Mouse (Mus musculus) left cerebral cortex, adult 9 months (tissue): ENCODE measurements around the gene Stt3b.

Experiments used
- DNase-seq, 2 experiments: peaks; one replicate each; pipeline ENCODE4 v3.0.0; 2022; ENCODE audit warnings: low spot score in 2 of 2

Gene Stt3b

DNA sequence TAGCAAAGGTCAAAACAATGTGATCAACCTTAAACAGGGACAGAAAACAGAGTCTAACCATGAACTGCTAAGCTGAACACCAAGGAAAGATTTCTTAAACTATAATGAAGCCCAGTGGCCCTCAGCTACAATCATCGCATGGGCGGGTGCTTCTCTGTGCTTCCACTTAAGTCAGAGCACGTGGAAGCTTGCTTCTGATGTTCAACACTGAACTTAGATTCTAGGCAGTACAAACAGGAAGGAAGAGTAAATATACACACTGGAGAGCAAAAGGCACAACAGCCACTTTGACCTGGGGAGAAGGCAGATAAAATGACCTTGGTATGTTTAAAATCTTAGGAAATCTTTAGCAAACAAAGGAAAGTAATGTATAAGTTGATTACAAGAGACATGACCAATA, 38.7 kb downstream of the Stt3b start:
- no peak for DNase-seq

DNA sequence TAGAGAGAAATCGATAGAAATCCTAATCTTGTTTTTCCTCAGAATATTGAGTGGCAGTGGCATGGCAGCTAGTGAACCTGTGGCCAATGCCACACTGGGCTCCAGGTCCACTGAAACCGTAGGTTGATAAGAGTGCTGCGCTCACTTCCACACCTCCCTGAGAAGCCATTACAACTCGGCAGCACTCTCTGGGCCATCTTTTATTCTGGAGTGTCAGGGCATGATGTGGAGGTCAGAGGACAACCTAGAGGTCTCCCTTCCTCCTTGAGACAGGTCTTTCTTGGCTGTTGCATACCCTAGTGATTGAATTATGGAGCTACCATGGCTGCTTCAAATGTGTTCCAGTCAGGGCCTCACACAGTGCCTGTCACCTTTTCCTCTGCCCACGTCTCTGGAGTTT, 48.3 kb downstream of the Stt3b start:
- DNase-seq: no peak

GRCm38 (mm10) chr9:115261456-115261855, 48.8 kb downstream of the Stt3b start:
- DNase-seq: peak in 1 of 2 experiments; percentile 56

DNA sequence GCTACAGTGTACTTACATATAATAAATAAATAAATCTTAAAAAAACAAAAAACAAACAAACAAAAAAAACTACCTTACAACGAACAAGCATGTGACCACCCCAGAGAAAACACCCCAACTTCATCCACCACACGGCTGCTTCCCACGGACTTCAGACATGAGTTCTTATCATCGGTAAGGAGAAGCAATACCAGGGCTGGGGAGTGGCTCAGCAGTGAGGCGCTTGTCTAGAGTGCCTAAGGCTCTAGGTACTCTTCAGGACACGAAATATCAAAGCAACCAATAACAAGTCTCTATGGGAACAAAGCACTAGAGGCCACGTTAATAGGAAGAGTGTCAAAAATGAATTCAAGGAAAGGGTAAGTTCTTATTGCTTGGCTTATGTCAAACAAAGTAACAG, 49.8 kb downstream of the Stt3b start:
- no peak for DNase-seq

DNA sequence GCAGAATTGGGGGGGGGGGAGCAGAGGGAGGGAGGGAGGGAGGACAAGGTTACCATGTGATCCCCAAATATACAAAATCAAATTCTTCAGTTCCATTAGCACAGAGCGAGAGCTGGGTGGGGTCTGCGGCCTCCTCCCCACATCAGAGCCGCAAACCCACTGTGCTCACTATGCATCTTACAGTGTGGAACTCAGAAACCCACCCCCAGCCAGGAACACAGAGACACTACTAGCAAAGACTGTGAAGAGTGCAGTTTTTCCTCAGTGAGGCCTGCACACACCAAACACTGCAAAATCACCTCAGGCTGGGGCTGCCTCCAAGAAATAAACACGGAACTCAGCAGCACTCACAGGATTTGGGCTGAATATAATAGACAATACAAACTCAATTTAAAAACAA, 50.4 kb downstream of the Stt3b start:
- DNase-seq: no peak

- DNase-seq: no peak
These were observed 52.4 kb downstream of the Stt3b start for GRCm38 (mm10) chr9:115257733-115258286.

DNA sequence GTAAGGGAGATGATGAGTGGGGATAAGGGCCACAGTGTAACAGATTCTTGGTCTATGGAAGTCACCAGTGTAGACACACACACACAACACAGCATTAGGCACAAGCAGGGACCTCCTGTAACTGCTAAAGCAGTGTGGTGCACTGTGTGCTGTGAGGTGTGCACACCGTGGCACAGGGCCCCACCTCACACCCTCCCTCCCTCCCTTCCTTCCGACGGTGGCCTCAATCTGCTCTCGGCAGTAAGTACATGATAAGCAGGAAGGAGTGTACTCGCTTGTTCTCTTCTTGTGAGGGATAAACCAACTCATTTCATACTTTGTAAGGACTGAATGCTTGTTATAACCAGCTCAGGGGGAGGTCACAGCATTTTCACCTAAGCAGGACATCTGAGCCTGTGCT, 61.1 kb downstream of the Stt3b start:
- no peak for DNase-seq

GRCm38 (mm10) chr9:115245092-115245491, 65.1 kb downstream of the Stt3b start:
- DNase-seq: no peak

GRCm38 (mm10) chr9:115243630-115244029, 66.6 kb downstream of the Stt3b start:
- DNase-seq: no peak

DNA sequence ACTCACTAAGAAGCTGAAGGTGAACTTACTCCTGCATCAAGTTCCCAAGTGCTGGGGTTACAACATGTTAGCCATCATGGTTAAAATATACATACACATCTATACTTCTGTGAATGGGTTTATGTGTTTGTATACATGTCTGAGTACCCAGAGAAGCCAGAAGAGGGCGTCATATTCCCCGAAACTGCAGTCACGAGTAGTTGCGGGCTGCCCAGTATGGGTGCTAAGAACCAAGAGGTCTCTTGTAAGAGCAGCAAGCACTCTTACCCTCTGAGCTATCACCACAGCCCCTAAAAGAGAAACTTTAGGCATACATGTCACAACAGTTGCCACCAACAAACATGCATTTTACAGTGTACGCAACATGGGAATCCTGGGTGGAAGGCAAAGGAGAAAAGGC, 70.4 kb downstream of the Stt3b start:
- no peak for DNase-seq

- DNase-seq: no peak
These were observed 72.3 kb downstream of the Stt3b start for GRCm38 (mm10) chr9:115237943-115238342.

DNA sequence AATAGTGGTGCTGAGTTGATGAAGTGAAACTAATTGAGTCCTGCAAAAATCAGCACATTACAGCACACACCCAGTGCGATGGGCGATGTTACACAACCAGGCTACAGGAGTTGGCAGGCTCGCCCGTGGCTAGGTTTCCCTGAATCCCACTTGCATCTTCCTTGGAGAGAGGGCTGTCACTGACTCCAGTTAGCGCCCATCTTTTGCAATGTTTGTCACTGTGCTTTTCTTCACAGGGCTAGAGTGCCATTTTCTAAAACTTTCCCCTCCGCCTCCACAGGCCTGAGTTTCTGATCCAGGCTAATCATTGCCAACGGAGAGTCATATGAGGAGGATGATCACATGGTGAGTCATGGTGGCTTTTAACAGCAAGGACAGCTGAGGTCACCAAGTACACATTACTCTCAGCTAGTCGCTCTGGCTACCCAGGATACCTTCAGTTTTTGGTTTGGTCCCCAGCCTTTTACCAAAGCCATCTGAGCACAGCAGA, 73.8 kb downstream of the Stt3b start:
- DNase-seq: no peak

DNA sequence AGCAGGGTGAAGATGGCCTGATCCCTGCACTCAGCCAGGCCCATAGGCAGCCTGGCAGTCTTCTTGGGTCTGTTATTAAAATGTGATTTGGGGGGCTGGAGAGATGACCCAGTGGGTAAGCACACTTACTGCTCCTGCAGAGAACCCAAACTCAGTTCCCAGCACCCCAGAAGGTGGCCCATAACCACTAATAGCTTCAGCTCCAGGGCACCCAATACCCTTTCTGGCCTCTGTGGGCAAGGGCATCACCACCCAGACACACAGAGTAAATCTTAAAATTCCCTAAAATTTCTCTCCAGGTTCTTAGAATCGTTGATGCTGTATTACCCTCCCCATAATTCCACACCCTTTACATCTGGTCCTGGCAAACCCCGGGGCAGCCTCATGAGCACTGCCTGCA, 75.7 kb downstream of the Stt3b start:
- DNase-seq: no peak

DNA sequence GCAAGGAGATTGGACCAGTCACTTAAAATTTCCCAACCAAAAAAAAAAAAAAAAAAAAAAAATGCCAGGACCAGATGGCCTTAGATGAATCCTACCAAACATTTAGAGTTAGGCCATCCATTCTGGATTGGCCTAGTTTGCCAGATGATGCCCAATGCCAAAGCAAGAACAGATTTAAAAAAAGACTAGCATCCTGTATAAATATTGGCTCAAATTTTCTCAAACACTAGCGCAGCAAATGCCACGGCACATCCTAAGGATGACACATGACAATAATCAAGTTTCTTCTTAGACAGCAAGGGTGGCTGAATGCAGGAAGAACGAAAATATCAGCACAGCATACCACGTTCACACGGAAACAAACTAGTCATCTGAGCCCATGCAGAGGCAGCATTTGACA, 76.5 kb downstream of the Stt3b start:
- peak in 1 of 2 experiments; percentile 59 for DNase-seq

DNA sequence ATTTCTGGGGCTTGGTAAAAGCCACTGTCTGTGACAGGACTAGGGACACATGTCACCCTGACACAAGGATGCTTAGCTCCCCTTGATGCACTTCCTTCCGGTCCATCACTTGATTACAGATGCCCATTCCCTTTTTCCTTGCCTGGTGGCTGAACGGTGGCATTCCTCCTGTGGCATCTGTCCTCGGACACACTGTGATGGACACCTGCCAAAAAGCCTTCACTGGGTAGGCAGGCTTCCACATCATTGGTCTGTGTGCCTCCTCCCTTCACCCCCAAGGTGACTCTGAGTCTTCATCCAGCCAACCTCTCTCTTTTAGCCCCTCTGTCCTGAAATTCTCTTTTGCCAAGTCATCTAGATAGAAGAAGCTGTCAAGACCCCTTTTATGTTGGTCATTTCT, 78.7 kb downstream of the Stt3b start:
- no peak for DNase-seq

- DNase-seq: no peak
These were observed 80.1 kb downstream of the Stt3b start for GRCm38 (mm10) chr9:115230141-115230540.

DNA sequence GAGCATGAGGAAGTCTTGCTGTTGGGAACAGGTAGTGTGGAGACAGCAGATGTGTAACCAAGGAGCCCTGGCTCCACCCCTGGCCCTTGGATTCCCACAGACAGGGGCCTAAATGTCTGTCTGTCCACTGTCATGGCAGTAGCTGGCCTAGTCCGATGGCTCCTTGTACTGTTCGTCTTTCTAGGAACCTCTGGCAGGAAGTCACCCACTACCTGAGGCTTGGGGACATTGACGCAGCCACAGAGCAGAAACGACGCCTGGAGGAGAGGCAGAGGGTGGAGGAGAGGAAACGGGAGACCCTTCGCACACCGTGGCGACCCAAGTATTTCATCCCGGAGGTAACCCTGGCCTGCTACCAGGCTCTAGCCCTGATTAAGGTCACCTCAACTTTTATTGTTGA, 80.5 kb downstream of the Stt3b start:
- DNase-seq: no peak

DNA sequence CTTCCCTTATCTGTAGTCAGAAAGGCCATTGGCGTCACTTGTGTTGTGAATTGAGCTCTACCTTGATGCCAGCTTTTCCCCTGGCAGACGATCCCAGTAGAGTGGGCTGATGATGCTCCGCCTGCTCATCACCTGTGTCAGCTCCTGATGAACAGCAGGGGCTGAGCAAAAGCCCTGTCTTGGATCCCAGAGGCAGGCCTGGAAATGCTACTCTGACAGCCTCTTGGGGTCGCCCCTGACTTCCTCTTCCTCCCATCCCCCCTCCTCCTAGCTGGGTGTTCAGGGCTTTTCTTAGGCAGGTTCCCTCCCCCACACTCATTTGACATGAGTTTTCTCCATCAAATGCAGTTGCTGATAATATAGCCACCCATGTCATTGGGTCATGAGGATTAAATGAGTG, 81.1 kb downstream of the Stt3b start:
- DNase-seq: no peak

DNA sequence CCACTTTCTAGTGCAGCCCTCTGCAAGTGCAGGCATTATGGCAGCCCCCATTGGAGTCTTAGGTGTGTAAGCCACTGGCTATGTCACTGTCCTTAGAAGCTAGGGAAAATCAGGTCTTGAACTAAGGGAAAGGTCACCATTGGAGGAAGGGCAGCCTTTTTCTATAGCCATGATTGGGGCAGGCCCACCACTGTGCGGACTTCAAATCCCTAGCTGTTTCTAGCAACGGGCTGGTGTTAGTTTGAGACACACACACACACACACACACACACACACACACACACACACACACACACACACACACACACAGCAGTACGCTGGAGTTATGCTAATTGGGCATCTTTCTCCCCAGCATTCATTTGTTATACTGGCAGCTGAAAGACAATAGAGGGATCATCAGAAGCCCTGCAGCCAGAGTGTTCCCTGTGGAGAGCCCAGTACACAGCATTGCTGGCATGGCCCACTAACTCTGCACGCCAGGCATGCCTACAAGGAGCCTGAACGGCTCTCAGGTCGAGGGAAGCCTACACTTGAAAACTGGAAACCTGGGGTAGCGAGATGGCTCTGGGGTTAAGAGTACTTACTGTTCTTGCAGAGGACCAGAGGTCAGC, 85.4 kb downstream of the Stt3b start:
- DNase-seq: no peak

DNA sequence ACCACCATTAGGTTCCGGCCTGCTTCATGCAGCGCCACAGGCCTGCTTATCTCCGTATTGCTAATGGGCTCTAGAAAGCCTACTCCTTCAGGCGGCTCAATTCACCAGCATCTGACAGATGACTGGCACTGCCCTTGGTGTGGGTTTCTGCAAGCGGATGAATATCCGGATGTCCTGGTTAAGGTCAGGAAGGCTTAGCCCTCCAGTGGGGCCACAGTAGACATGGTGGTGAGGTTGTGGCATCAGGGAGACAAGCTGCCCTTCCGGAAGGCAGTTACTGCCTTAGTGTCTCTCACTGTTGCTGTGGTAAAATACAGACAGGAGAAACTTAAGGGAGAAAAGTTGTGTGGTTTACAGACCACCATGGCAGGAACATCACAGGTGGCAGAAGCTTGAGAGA, 89.0 kb downstream of the Stt3b start:
- DNase-seq: no peak

DNA sequence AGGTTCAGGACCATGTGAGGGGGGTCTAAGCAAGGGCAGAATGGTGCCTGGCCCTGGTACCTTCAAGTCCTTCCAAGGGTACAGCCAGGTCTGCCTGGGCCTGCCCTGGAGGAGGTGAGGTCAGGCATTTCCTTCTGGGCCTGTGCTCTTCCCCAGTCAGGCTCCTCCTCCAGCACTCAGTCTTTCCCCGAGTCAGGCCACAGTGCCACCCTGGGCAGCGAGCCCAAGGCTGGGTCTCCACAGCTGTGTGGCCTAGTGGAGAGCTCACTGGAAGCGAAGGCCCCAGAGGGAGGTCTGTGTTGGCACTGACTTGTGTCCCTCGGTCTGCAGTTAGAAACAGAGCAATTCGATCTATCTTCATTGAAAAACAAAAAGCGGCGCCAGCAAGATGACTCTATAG, 89.8 kb downstream of the Stt3b start:
- DNase-seq: no peak

GRCm38 (mm10) chr9:115217984-115218383, 92.2 kb downstream of the Stt3b start:
- no peak for DNase-seq

DNA sequence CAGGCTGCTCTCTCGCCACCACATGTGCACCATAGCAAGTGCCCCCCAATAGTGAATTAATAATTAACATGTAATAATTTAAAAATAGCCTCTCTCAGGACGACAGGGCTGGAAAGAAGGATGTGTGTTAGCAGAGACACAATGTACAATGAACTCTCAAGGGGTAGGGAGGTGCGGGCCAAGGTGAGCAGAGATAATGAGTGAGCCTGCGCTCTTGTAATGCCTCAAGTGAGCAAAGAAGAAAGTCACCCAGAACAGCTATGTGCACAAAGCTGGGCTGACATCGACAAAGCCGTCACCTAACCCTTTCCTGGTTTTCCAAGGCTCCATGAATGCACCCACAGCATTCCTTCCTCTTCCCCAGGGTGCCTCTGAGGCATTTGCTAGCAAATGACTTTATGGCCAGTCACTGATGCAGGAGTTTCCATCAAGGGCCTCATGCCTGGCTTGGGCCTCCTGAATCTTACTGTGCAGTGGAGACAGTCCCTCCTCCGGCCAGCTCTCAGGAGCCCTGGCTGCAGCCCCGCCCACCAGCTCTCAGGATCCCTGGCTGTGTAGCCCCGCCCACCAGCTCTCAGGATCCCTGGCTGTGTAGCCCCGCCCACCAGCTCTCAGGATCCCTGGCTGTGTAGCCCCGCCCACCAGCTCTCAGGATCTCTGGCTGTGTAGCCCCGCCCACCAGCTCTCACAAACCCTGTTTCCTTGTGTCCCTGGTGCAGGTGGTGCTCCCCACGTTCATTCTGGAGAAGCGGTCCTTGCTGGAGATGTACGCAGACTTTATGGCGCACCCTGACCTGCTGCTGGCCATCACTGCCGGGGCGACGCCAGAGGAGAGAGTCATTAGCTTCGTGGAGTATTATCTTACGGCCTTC, 94.2 kb downstream of the Stt3b start:
- no peak for DNase-seq
